Mouse (Mus musculus): ENCODE data around the gene Pck2. TPM values are rescaled to one million over a fixed set of nuclear protein-coding genes. Genes with fewer than 3 reads are reported as not detected.

The Pck2 gene
- total RNA-seq, 2 experiments from 2014 or later: 13.3 to 15.5 TPM

- peak; percentile 38 to 83 for DNase-seq (ENCODE audit: extremely low spot score in 1 of 2, low spot score in 2 of 2)
- intact Hi-C loops (cut with DNase I): no loop called here
Measured at GRCm38 (mm10) chr14:55584702-55585565, 44.9 kb downstream of the Pck2 start, which contains the start of gene Emc9. TSS of gene Emc9 (minus strand) at chr14:55585302.

- intact Hi-C loops (cut with DNase I): no loop called here
- no peak for DNase-seq (ENCODE audit: extremely low spot score in 1 of 2, low spot score in 2 of 2)
Measured at GRCm38 (mm10) chr14:55585566-55585960, 45.5 kb downstream of the Pck2 start.

GRCm38 (mm10) chr14:55586149-55586548 is 46.1 kb downstream of the Pck2 start:
- DNase-seq (ENCODE audit: extremely low spot score in 1 of 2, low spot score in 2 of 2): no peak
- intact Hi-C loops (cut with DNase I): no loop called here

GRCm38 (mm10) chr14:55589271-55589670 is 49.2 kb downstream of the Pck2 start:
- intact Hi-C loops (cut with DNase I): no loop called here
- DNase-seq (ENCODE audit: extremely low spot score in 1 of 2, low spot score in 2 of 2): no peak

GRCm38 (mm10) chr14:55589771-55590448 is 49.8 kb downstream of the Pck2 start:
- intact Hi-C loops (cut with DNase I): no loop called here
- no peak for DNase-seq (ENCODE audit: extremely low spot score in 1 of 2, low spot score in 2 of 2)

DNA sequence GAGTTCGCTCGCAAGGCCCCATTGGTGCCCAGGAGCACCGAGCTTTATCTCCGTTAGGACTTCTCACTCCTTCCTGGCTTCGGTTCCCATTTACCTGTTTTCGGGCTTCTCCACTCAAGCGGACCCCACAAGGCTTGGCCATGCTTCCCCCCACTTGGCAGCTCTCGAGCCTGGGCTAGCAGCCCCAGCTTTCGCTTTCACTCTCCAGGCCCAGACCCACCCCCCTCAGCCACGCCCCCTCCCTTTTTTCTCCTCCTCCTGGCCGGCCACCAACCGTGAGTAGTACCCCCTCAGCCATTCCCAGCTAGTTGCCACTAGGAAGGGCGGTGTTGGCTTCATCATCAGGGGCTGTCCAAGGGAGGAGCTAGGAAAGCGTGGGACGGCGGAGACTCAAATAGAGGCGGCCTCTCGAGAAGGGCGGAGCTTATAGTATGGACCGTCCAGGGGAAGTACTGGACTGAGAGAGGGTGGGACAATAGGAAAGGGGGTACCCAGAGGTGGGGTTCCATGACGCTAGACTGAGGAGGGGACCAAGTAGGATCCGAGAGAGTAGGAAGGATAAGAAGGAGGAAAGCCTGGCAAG is 50.8 kb downstream of the Pck2 start, which contains the start of gene Psme2:
Psme2 (minus strand) TSS at position 366 of the 583 bp plus-strand sequence.
- intact Hi-C loops (cut with DNase I): no loop called here
- DNase-seq (ENCODE audit: extremely low spot score in 1 of 2, low spot score in 2 of 2): peak; percentile 92 to 96

GRCm38 (mm10) chr14:55591331-55591891 is 51.3 kb downstream of the Pck2 start, which contains the start of gene Rnf31:
TSS of gene Rnf31 (plus strand) at chr14:55591708.
- peak; percentile 95 to 96 for DNase-seq (ENCODE audit: extremely low spot score in 1 of 2, low spot score in 2 of 2)
- intact Hi-C loops (cut with DNase I): no loop called here

GRCm38 (mm10) chr14:55592226-55592625 is 52.2 kb downstream of the Pck2 start:
- peak in 1 of 2 experiments; percentile 45 for DNase-seq (ENCODE audit: extremely low spot score in 1 of 2, low spot score in 2 of 2)
- intact Hi-C loops (cut with DNase I): no loop called here

DNA sequence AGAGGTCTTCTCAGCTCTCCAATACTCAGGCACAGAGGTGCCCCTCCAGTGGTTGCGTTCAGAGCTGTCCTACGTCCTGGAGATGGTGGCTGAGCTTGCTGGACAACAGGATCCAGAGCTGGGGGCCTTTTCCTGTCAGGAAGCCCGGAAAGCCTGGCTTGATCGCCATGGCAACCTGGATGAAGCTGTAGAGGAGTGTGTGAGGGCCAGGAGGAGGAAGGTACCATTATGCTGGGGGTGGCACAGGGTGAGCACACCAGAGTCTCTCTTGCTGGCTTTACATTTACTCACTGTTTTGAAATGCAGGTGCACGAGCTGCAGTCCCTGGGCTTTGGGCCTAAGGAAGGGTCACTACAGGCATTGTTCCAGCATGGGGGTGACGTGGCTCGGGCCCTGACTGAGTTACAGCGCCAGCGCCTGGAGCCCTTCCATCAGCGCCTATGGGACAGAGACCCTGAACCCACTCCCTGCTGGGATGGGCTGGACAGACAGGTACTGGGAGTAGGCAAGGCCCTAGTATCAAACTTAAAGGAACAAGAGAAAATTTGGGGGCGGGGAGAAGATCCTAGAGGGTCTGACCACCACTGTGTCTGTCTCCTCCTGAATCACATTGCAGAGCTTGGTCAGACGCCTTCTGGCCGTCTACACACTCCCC is 56.1 kb downstream of the Pck2 start:
- DNase-seq (ENCODE audit: extremely low spot score in 1 of 2, low spot score in 2 of 2): peak in 1 of 2 experiments; percentile 66

DNA sequence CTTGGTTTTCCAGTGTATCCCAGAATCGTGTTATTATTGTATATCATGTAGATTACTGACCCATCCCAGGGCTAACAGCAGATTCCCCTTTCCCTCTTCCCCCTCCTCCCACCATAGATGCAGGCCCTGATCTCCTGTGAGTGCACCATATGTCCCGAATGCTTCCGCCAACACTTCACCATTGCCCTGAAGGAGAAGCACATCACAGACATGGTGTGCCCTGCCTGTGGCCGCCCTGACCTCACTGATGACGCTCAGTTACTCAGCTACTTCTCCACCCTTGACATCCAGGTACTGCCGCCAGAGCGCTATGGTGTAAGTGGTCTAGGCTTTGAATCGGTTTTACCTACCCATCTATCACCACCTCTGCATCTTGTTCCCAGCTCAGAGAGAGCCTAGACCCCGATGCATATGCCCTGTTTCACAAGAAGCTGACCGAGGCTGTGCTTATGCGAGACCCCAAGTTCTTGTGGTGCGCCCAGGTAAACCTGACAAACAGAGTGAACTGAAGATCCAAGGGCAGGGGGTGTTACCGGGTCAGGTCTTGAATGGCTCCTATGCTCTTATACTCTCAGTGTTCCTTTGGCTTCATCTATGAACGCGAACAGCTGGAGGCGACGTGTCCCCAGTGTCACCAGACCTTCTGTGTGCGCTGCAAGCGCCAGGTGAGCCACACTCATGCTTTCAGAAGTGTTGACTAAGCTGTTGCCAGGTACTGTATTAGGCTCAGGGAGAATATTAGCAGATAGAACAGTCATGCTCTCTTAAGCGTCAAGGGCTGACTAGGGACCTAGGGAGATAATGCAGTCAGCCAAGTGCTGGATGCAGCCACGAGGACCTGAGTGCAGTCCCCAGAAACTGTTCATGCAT is 58.7 kb downstream of the Pck2 start:
- DNase-seq (ENCODE audit: extremely low spot score in 1 of 2, low spot score in 2 of 2): no peak
- intact Hi-C loops (cut with DNase I): no loop called here

More for the DNA sequence above, 56.1 kb downstream of the Pck2 start:
- intact Hi-C loops (cut with DNase I): no loop called here

Other genes with a start within 250 kb of the Pck2 start
- 10 to 100 TPM; 11.6 to 12.9 TPM for gene Dhrs4, start 61.5 kb upstream of the Pck2 start, total RNA-seq (2021)
- 100 to 1,000 TPM; 105 to 109 TPM for gene Carmil3, start 49.6 kb upstream of the Pck2 start, total RNA-seq (2021)
- gene Cpne6, start 29.8 kb upstream of the Pck2 start, total RNA-seq (2021): 100 to 1,000 TPM; 176 to 200 TPM
- gene Nrl, start 15.3 kb upstream of the Pck2 start, total RNA-seq (2021): under 1 TPM; 0.18 to 0.49 TPM
- 10 to 100 TPM; 66.1 to 68.0 TPM for gene Dcaf11, start 19.7 kb downstream of the Pck2 start, total RNA-seq (2021)
- not detected for gene A730061H03Rik, start 20.1 kb downstream of the Pck2 start, total RNA-seq (2021)
- not detected for gene Fitm1, start 35.4 kb downstream of the Pck2 start, total RNA-seq (2021)
- gene Psme1, start 37.9 kb downstream of the Pck2 start, total RNA-seq (2021): 10 to 100 TPM; 83.0 to 84.9 TPM
- gene Emc9, start 45.0 kb downstream of the Pck2 start, total RNA-seq (2021): 10 to 100 TPM; 42.7 to 49.1 TPM
- 10 to 100 TPM; 56.3 to 67.2 TPM for gene Psme2, start 50.8 kb downstream of the Pck2 start, total RNA-seq (2021)
- gene Rnf31, start 51.4 kb downstream of the Pck2 start, total RNA-seq (2021): 10 to 100 TPM; 33.3 to 45.4 TPM
- gene Irf9, start 63.3 kb downstream of the Pck2 start, total RNA-seq (2021): 10 to 100 TPM; 10.0 to 12.5 TPM
- gene Rec8, start 77.8 kb downstream of the Pck2 start, total RNA-seq (2021): 1 to 10 TPM; 2.9 to 3.2 TPM
- 100 to 1,000 TPM; 141 to 164 TPM for gene Ipo4, start 95.7 kb downstream of the Pck2 start, total RNA-seq (2021)
- 1 to 10 TPM; 3.2 to 5.5 TPM for gene Gm49378, start 97.6 kb downstream of the Pck2 start, total RNA-seq (2021)
- gene Tm9sf1, start 103.5 kb downstream of the Pck2 start, total RNA-seq (2021): 10 to 100 TPM; 43.1 to 45.0 TPM
- under 1 TPM; 0.75 to 0.85 TPM for gene Tssk4, start 109.9 kb downstream of the Pck2 start, total RNA-seq (2021)
- 10 to 100 TPM; 43.7 to 48.4 TPM for gene Mdp1, start 120.2 kb downstream of the Pck2 start, total RNA-seq (2021)
- 10 to 100 TPM; 27.6 to 27.9 TPM for gene Gmpr2, start 131.7 kb downstream of the Pck2 start, total RNA-seq (2021)
- gene Nedd8, start 131.9 kb downstream of the Pck2 start, total RNA-seq (2021): 100 to 1,000 TPM; 355 to 367 TPM
- 10 to 100 TPM; 13.9 to 16.0 TPM for gene Tinf2, start 141.6 kb downstream of the Pck2 start, total RNA-seq (2021)
- under 1 TPM in 1 of 2 experiments, not detected in 1; 0.24 TPM for gene Tgm1, start 173.7 kb downstream of the Pck2 start, total RNA-seq (2021)
- gene Rabggta, start 182.0 kb downstream of the Pck2 start, total RNA-seq (2021): 10 to 100 TPM; 46.6 to 48.2 TPM
- 10 to 100 TPM; 93.2 to 94.9 TPM for gene Dhrs1, start 205.4 kb downstream of the Pck2 start, total RNA-seq (2021)
- 10 to 100 TPM; 15.8 to 18.5 TPM for gene Nop9, start 205.4 kb downstream of the Pck2 start, total RNA-seq (2021)
- gene Cideb, start 218.2 kb downstream of the Pck2 start, total RNA-seq (2021): under 1 TPM; 0.49 to 0.84 TPM
- gene Ltb4r2, start 221.2 kb downstream of the Pck2 start, total RNA-seq (2021): under 1 TPM; 0.41 to 0.43 TPM
- under 1 TPM; 0.51 to 0.64 TPM for gene Ltb4r1, start 225.7 kb downstream of the Pck2 start, total RNA-seq (2021)
- 1 to 10 TPM; 3.3 to 4.0 TPM for gene Adcy4, start 243.8 kb downstream of the Pck2 start, total RNA-seq (2021)
- 1 to 10 TPM; 2.0 to 2.6 TPM for gene Ripk3, start 248.6 kb downstream of the Pck2 start, total RNA-seq (2021)

All from left cerebral cortex, postnatal 10 days (tissue).